Mouse (Mus musculus): ENCODE results near the gene Necap1. TPM values are rescaled to one million over a fixed set of nuclear protein-coding genes. Genes with fewer than 3 reads are reported as not detected.

The Necap1 gene
- polyA plus RNA-seq, 2 experiments from 2014 or later = 63.7 to 80.3 TPM

DNA sequence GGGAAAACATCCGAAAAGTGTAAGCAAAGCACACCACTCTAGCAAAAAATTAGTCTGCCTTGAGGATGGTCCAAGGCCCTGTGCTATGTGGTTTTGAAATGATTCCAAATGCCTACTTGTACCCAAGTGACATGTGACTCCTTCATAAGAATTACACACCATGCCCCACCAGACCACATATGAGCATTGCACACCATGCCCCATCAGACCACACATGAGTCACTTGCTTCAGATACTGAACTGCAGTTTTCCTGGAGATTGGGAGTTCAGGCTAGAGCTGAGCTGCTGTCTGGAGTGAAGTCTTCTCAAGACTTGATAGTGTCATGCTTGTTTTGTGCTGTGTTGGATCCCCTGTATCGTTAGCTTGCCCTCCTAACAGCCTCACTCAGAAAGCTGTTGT lies 15.3 kb downstream of the Necap1 start:
- no peak for ATAC-seq

GRCm38 (mm10) chr6:122892442-122893049 lies 18.3 kb downstream of the Necap1 start:
- peak; percentile 54 for ATAC-seq

- ATAC-seq = no peak
Observed at GRCm38 (mm10) chr6:122919922-122920321, 45.6 kb downstream of the Necap1 start.

- no peak for ATAC-seq
Observed at GRCm38 (mm10) chr6:122921451-122921850, 47.2 kb downstream of the Necap1 start, which contains the start of gene Clec4a1. TSS of gene Clec4a1 (plus strand) at chr6:122921848.

DNA sequence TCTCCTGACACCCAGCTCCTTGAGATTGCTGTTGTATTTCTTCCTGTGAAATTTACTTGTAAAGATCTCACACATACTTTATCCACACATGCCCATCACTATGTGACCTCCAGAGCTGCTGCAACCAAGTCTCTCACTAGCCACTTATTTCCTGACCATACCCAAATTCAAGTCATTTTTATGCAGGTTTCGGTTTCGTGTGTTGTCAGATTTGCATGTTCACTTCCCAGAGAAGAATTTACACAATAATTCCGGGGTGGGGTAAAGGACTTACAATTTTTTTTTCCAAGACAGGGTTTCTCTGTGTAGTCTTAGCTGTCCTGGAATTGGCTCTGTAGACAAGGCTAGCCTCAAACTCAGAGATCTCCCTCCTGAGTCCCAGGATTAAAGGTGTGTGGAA lies 60.6 kb downstream of the Necap1 start:
- no peak for ATAC-seq

Other genes with a start within 250 kb of the Necap1 start
- gene Dppa3, start 248.1 kb upstream of the Necap1 start, polyA plus RNA-seq (2017; shearing (Covaris generic)) = not detected
- under 1 TPM in 1 of 2 experiments, not detected in 1; 0.22 TPM for gene Nanog, start 167.0 kb upstream of the Necap1 start, polyA plus RNA-seq (2017; shearing (Covaris generic))
- 100 to 1,000 TPM; 103 to 138 TPM for gene Slc2a3, start 72.8 kb upstream of the Necap1 start, polyA plus RNA-seq (2017; shearing (Covaris generic))
- 1 to 10 TPM; 8.5 to 9.2 TPM for gene Foxj2, start 54.6 kb upstream of the Necap1 start, polyA plus RNA-seq (2017; shearing (Covaris generic))
- under 1 TPM; 0.18 to 0.27 TPM for gene C3ar1, start 18.3 kb upstream of the Necap1 start, polyA plus RNA-seq (2017; shearing (Covaris generic))
- gene Clec4a1, start 47.4 kb downstream of the Necap1 start, polyA plus RNA-seq (2017; shearing (Covaris generic)) = 1 to 10 TPM in 1 of 2 experiments, under 1 TPM in 1; 0.82 to 1.3 TPM
- under 1 TPM in 1 of 2 experiments, not detected in 1; 0.56 TPM for gene Clec4a3, start 78.0 kb downstream of the Necap1 start, polyA plus RNA-seq (2017; shearing (Covaris generic))
- not detected for gene Clec4a4, start 115.9 kb downstream of the Necap1 start, polyA plus RNA-seq (2017; shearing (Covaris generic))
- gene Clec4b1, start 175.5 kb downstream of the Necap1 start, polyA plus RNA-seq (2017; shearing (Covaris generic)) = not detected
- under 1 TPM in 1 of 2 experiments, not detected in 1; 0.52 TPM for gene Clec4a2, start 232.0 kb downstream of the Necap1 start, polyA plus RNA-seq (2017; shearing (Covaris generic))

All from CD4-positive, CD25-positive, alpha-beta regulatory T cell, adult 4 months (primary cell).